Mouse (Mus musculus): ENCODE measurements around the gene Pramel4. TPM values are rescaled to one million over a fixed set of nuclear protein-coding genes. Genes with fewer than 3 reads are reported as not detected.
"Not testable (repeated sequence)": the region's sequence is repeated elsewhere in the genome, so short reads cannot be mapped to it uniquely, and the experiment has no call there.

Pramel4 gene
- polyA plus RNA-seq (2012; rRNA removed), result not detected in 2 replicates

GRCm38 (mm10) chr4:144058826-144059225 is at the start of gene Pramel4:
Gene Pramel4 (plus strand): TSS chr4:144059126.
- not testable (repeated sequence) for DNase-seq (ENCODE audit: extremely low spot score in 1 of 2, low spot score in 1 of 2)

GRCm38 (mm10) chr4:144106174-144106573 is 47.2 kb downstream of the Pramel4 start, which contains the start of gene Gm13102:
Gene Gm13102 (plus strand): TSS chr4:144106474.
- DNase-seq (ENCODE audit: extremely low spot score in 1 of 2, low spot score in 1 of 2), result not testable (repeated sequence)

Other genes starting within 250 kb of the Pramel4 start
- gene Gm13084, start 243.0 kb upstream of the Pramel4 start, polyA plus RNA-seq (2012; rRNA removed), result not detected in 2 replicates
- not detected in 2 replicates for gene Gm13103, start 212.6 kb upstream of the Pramel4 start, polyA plus RNA-seq (2012; rRNA removed)
- gene Pramef6, start 158.7 kb upstream of the Pramel4 start, polyA plus RNA-seq (2012; rRNA removed), result not detected in 2 replicates
- not detected in 2 replicates for gene Pramef25, start 108.1 kb upstream of the Pramel4 start, polyA plus RNA-seq (2012; rRNA removed)
- not detected in 2 replicates for gene Gm13101, start 92.2 kb upstream of the Pramel4 start, polyA plus RNA-seq (2012; rRNA removed)
- not detected in 2 replicates for gene Pramef17, start 64.8 kb upstream of the Pramel4 start, polyA plus RNA-seq (2012; rRNA removed)
- gene Gm13102, start 47.3 kb downstream of the Pramel4 start, polyA plus RNA-seq (2012; rRNA removed), result not detected in 2 replicates
- not detected in 2 replicates for gene Oog3, start 103.5 kb downstream of the Pramel4 start, polyA plus RNA-seq (2012; rRNA removed)
- not detected in 2 replicates for gene Oog2, start 131.6 kb downstream of the Pramel4 start, polyA plus RNA-seq (2012; rRNA removed)
- gene C87977, start 154.2 kb downstream of the Pramel4 start, polyA plus RNA-seq (2012; rRNA removed), result not detected in 2 replicates
- not detected in 2 replicates for gene Pramel5, start 221.4 kb downstream of the Pramel4 start, polyA plus RNA-seq (2012; rRNA removed)

All from frontal cortex, adult 2 months (tissue).